Mouse (Mus musculus) embryonic facial prominence, embryonic 11.5 days (tissue): Measurements from ENCODE around the gene Prex1. TPM values are rescaled to one million over a fixed set of nuclear protein-coding genes. Genes with fewer than 3 reads are reported as not detected.
A peak's percentile ranks its signal among the peaks of the same experiment; 100 is the strongest.

Experiments
- ATAC-seq: fragments of 200-750 bp; cut with Nextera tagmentation; replicated peaks from 2 replicates; pipeline ENCODE4 v1.8.0; 2017; ENCODE audit warnings: low read depth; ENCODE audit not compliant: insufficient number of reproducible peaks, low FRiP score, low TSS enrichment
- DNase-seq: peaks from one replicate; pipeline ENCODE4 v3.0.0-alpha.2; 2015; ENCODE audit warnings: low spot score
- H3K27ac ChIP-seq: fragments of 300-500 bp; sonication (generic); replicated peaks from 2 replicates; pipeline ENCODE4 v1.5.1; 2014; ENCODE audit warnings: mild to moderate bottlenecking, low read depth, low read length, control low read depth
- H3K27me3 ChIP-seq: fragments of 300-500 bp; sonication (generic); 2 replicates; pipeline ENCODE4 v1.6.1; 2014; ENCODE audit warnings: mild to moderate bottlenecking, low read length, moderate library complexity, mixed read lengths; ENCODE audit not compliant: control insufficient read depth, insufficient read depth
- H3K36me3 ChIP-seq: fragments of 300-500 bp; sonication (generic); replicated peaks from 2 replicates; pipeline ENCODE4 v1.6.1; 2014; ENCODE audit warnings: low read depth, mild to moderate bottlenecking, low read length, moderate library complexity, mixed read lengths; ENCODE audit not compliant: control insufficient read depth, insufficient read depth
- H3K4me1 ChIP-seq: fragments of 300-500 bp; sonication (generic); 2 replicates; pipeline ENCODE4 v1.6.1; 2014; ENCODE audit warnings: low read length, mixed read lengths; ENCODE audit not compliant: control insufficient read depth, insufficient read depth
- H3K4me2 ChIP-seq: fragments of 300-500 bp; sonication (generic); 2 replicates; pipeline ENCODE4 v1.6.1; 2014; ENCODE audit warnings: low read depth, mild to moderate bottlenecking, control low read depth, low read length, moderate library complexity
- H3K4me3 ChIP-seq: fragments of 300-500 bp; sonication (generic); 2 replicates; pipeline ENCODE4 v1.5.1; 2014; ENCODE audit warnings: low read depth, low read length, control low read depth
- H3K9ac ChIP-seq: fragments of 300-500 bp; sonication (generic); replicated peaks from 2 replicates; pipeline ENCODE4 v1.6.1; 2014; ENCODE audit warnings: mild to moderate bottlenecking, control low read depth, low read length
- H3K9me3 ChIP-seq: fragments of 300-500 bp; sonication (generic); replicated peaks from 2 replicates; pipeline ENCODE4 v1.6.1; 2016; ENCODE audit warnings: mild to moderate bottlenecking, low read length, inconsistent platforms, mixed read lengths; ENCODE audit not compliant: control insufficient read depth
- WGBS: fragments of 180-500 bp; shearing (Covaris S2); extraction: QIAGEN DNeasy Blood & Tissue Kit; methylation state at CpG from one replicate; pipeline ENCODE4 v1.1.7; 2014; 5-methylcytosine and 5-hydroxymethylcytosine counted together
- polyA plus RNA-seq: library from polyadenylated mRNA; unstranded; fragments of >200 nt; fragmentation: Nextera tagmentation; extraction: Ambion mirVana; gene quantifications from 2 replicates; pipeline ENCODE4 v1.2.1, GENCODE M21; 2014

Gene Prex1
- polyA plus RNA-seq, 1 experiment from 2014 or later: 15.5 TPM

- WGBS: 38% methylated on average over 21 of the region's 21 CpGs
- no peak overlapping the region for H3K27ac ChIP-seq
- no peak overlapping the region for H3K9ac ChIP-seq
- no peaks in the 10 kb centered on the region for H3K9me3 ChIP-seq
- peak; percentile 77 for DNase-seq
- 0 out of 2 replicates have a peak, but pooled peaks have one; percentile 35 for ATAC-seq
- no peak overlapping the region for H3K4me2 ChIP-seq
- H3K27me3 ChIP-seq: no peaks in the 10 kb centered on the region
- H3K4me3 ChIP-seq: no peak overlapping the region
- no peaks in the 10 kb centered on the region for H3K4me1 ChIP-seq
- no peaks in the 10 kb centered on the region for H3K36me3 ChIP-seq
These were observed 121.4 kb downstream of the Prex1 start for GRCm38 (mm10) chr2:166592034-166592912.

- WGBS: 83% methylated on average over 3 of the region's 3 CpGs
- DNase-seq (no peak), ATAC-seq (no peak)
- Histone ChIP-seq H3K9me3 (no peaks in the 10 kb centered on the region), H3K4me2 (no peak overlapping the region), H3K36me3 (no peaks in the 10 kb centered on the region; the same call in none of the 2 replicates), H3K4me3 (no peak overlapping the region), H3K27ac (no peak overlapping the region), H3K4me1 (no peaks in the 10 kb centered on the region), H3K9ac (no peak overlapping the region), H3K27me3 (no peaks in the 10 kb centered on the region)
These were observed 129.1 kb downstream of the Prex1 start for GRCm38 (mm10) chr2:166584491-166584890.

GRCm38 (mm10) chr2:166583292-166583691 lies 130.3 kb downstream of the Prex1 start:
- Histone ChIP-seq H3K27me3 (no peaks in the 10 kb centered on the region), H3K4me1 (no peaks in the 10 kb centered on the region), H3K4me2 (no peak overlapping the region), H3K4me3 (no peak overlapping the region), H3K9ac (no peak overlapping the region), H3K27ac (no peak overlapping the region), H3K9me3 (no peaks in the 10 kb centered on the region), H3K36me3 (no peaks in the 10 kb centered on the region; the same call in none of the 2 replicates)
- no peak for ATAC-seq
- 96% methylated on average over 5 of the region's 5 CpGs for WGBS
- no peak for DNase-seq

GRCm38 (mm10) chr2:166581881-166582583 lies 131.6 kb downstream of the Prex1 start:
- H3K9ac ChIP-seq: no peak overlapping the region
- H3K36me3 ChIP-seq: no peaks in the 10 kb centered on the region; the same call in none of the 2 replicates
- H3K4me3 ChIP-seq: no peak overlapping the region
- H3K27me3 ChIP-seq: no peaks in the 10 kb centered on the region
- no peaks in the 10 kb centered on the region for H3K4me1 ChIP-seq
- no peaks in the 10 kb centered on the region for H3K9me3 ChIP-seq
- no peak for ATAC-seq
- DNase-seq: no peak
- no peak overlapping the region for H3K27ac ChIP-seq
- no peak overlapping the region for H3K4me2 ChIP-seq
- WGBS: 92% methylated on average over 21 of the region's 21 CpGs

GRCm38 (mm10) chr2:166579793-166580192 lies 133.8 kb downstream of the Prex1 start:
- H3K27me3 ChIP-seq: no peaks in the 10 kb centered on the region
- H3K36me3 ChIP-seq: no peaks in the 10 kb centered on the region; the same call in 1 of the 2 replicates
- no peak for ATAC-seq
- H3K4me2 ChIP-seq: no peak overlapping the region
- H3K9ac ChIP-seq: no peak overlapping the region
- no peak overlapping the region for H3K4me3 ChIP-seq
- no peaks in the 10 kb centered on the region for H3K9me3 ChIP-seq
- no peaks in the 10 kb centered on the region for H3K4me1 ChIP-seq
- no peak for DNase-seq
- WGBS: 87% methylated on average over 5 of the region's 5 CpGs
- H3K27ac ChIP-seq: no peak overlapping the region

- 87% methylated on average over 10 of the region's 10 CpGs for WGBS
- ATAC-seq: no peak
- no peak overlapping the region for H3K4me3 ChIP-seq
- DNase-seq: no peak
- no peak overlapping the region for H3K9ac ChIP-seq
- H3K27me3 ChIP-seq: no peaks in the 10 kb centered on the region
- H3K36me3 ChIP-seq: no peaks in the 10 kb centered on the region; the same call in 1 of the 2 replicates
- H3K4me2 ChIP-seq: no peak overlapping the region
- H3K9me3 ChIP-seq: no peaks in the 10 kb centered on the region
- H3K4me1 ChIP-seq: no peaks in the 10 kb centered on the region
- H3K27ac ChIP-seq: no peak overlapping the region
These were observed 134.3 kb downstream of the Prex1 start for GRCm38 (mm10) chr2:166579361-166579760.

GRCm38 (mm10) chr2:166575419-166575818 lies 138.2 kb downstream of the Prex1 start:
- H3K27ac ChIP-seq: no peak overlapping the region
- no peaks in the 10 kb centered on the region for H3K27me3 ChIP-seq
- no peaks in the 10 kb centered on the region for H3K4me1 ChIP-seq
- WGBS: 70% methylated on average over 14 of the region's 17 CpGs
- H3K9me3 ChIP-seq: no peaks in the 10 kb centered on the region
- DNase-seq (no peak), ATAC-seq (no peak)
- H3K4me2 ChIP-seq: no peak overlapping the region
- peaks cover 3% of the 10 kb centered on the region for H3K36me3 ChIP-seq
- H3K9ac ChIP-seq: no peak overlapping the region
- H3K4me3 ChIP-seq: no peak overlapping the region

- Histone ChIP-seq H3K4me1 (no peaks in the 10 kb centered on the region), H3K36me3 (peaks cover 3% of the 10 kb centered on the region), H3K9ac (no peak overlapping the region), H3K27me3 (no peaks in the 10 kb centered on the region), H3K4me3 (no peak overlapping the region), H3K4me2 (no peak overlapping the region), H3K27ac (no peak overlapping the region), H3K9me3 (no peaks in the 10 kb centered on the region)
- DNase-seq (peak; percentile 79), ATAC-seq (peak; percentile 58)
- 20% methylated on average over 7 of the region's 7 CpGs for WGBS
These were observed 138.7 kb downstream of the Prex1 start for GRCm38 (mm10) chr2:166574934-166575333.
